Comparison of ENCODE assay signal across 16 mouse cellular contexts in the genomic region with DNA sequence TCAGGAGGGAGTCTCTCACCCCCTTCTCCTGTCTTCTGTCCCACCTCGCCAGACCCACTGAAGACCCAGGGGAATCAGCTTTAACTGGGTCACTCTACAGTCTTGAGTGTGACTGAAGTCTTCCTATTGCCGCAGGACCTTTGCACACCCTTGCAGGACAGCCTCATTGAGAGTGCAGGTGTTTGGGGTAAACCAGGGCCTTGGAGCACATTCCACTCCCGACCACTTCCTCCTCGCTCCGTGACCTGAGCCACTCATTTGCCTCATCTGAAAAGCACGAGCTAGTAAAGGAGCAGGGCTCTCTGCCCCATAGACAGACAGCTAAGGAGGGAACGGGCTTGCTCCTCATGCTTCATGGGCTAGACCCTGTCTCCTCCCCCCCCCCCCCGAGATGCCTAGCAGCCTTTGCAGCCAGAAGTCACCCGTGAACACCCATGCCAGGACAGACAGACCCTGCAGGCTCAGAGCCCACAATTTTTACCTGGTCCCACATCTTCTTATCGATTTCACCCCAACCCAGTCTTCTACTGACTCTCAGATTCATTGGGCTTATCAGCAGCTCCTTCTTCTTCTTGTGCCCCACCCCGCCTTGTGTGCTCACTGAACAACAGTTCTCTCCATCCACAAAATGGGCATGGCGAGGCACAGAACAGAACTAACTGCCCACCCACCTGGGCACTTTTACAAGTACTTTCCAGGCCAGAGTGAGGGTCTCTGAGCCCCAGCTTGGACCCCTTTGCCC. TPM values are rescaled to one million over a fixed set of nuclear protein-coding genes. Genes with fewer than 3 reads are reported as not detected.
A peak's percentile ranks its signal among the peaks of the same experiment; 100 is the strongest.
DNase-seq lines count a peak whose midpoint lies in the region; ATAC-seq and TF ChIP-seq lines count a peak whose summit lies in the region.
"Had no signal": no experiment of that assay in that cellular context is flagged by ENCODE, and none has a peak within 500 bp of the region (broad histone marks: within the 10 kb centered on the region; RNA-seq: fewer than 3 reads in every experiment).

No protein-coding gene starts in this region.

- H3K27me3 ChIP-seq in heart, postnatal 0 days (ENCODE audit: control insufficient read depth, insufficient read depth, low read length) = peaks cover 40% of the 10 kb centered on the region
- H3K27me3 ChIP-seq in small intestine, adult 2 months (ENCODE audit: control insufficient read depth, insufficient read depth, low read length) = 0 out of 2 replicates have a peak, but pooled peaks cover 3% of the 10 kb centered on the region

- DNase-seq in heart, postnatal 0 days (ENCODE audit: low spot score) = no peak
- DNase-seq in heart, adult 11 months = no peak
- peak; percentile 45 for DNase-seq in 416B (ENCODE audit: low read depth)
- no peak for DNase-seq in layer of hippocampus, adult 9-10 months (ENCODE audit: low spot score)
- no peak for DNase-seq in layer of hippocampus, adult 2 months (ENCODE audit: low spot score in 2 of 2)
- DNase-seq: adrenal gland, adult 8-10 months; cerebellum, adult 11-12 months; gastrocnemius, postnatal 10 days; kidney, adult 2 months; lung, adult 18-20 months had no signal

- no peaks in the 10 kb centered on the region for H3K9me3 ChIP-seq in heart, postnatal 0 days (replicated peaks; ENCODE audit: control insufficient read depth, low read length)

- TF ChIP-seq POLR2A in bone marrow, adult 2 months (IDR thresholded peaks at IDR 0.05; ENCODE audit: borderline replicate concordance, control insufficient read depth, low read depth, low read length) = no peak
- TF ChIP-seq POLR2A in small intestine, adult 2 months (IDR thresholded peaks at IDR 0.05; ENCODE audit: low read depth, low read length) = no peak

- H3K36me3 ChIP-seq in heart, postnatal 0 days (replicated peaks; ENCODE audit: control insufficient read depth, insufficient read depth, low read length) = 0 out of 2 replicates have a peak, but pooled peaks cover 14% of the 10 kb centered on the region
- no peaks in the 10 kb centered on the region for H3K36me3 ChIP-seq in small intestine, adult 2 months (ENCODE audit: control insufficient read depth, insufficient read depth, low read length)
- H3K36me3 ChIP-seq: midbrain, embryonic 10.5 days had no signal

- no peak overlapping the region; the same call in 1 of the 2 replicates for H3K4me3 ChIP-seq in heart, postnatal 0 days (ENCODE audit: low read depth, low read length)
- peak overlapping the region; percentile 67 for H3K4me3 ChIP-seq in bone marrow, adult 2 months (replicated peaks; ENCODE audit: control insufficient read depth, low read depth, low read length)
- peak overlapping the region; percentile 68 for H3K4me3 ChIP-seq in small intestine, adult 2 months (ENCODE audit: low read depth, low read length)
- H3K4me3 ChIP-seq in layer of hippocampus, adult 2 months = no peak overlapping the region
- H3K4me3 ChIP-seq: midbrain, embryonic 10.5 days had no signal

- no peak for ATAC-seq in heart, postnatal 0 days (ENCODE audit: insufficient read depth, low read depth)
- ATAC-seq: forebrain, embryonic 16.5 days had no signal

- WGBS in heart, postnatal 0 days = 70% methylated on average over 12 of the region's 12 CpGs
- WGBS in bone marrow, adult 2 months = 36% methylated on average over 12 of the region's 12 CpGs
- WGBS in small intestine, adult 2 months = 63% methylated on average over 12 of the region's 12 CpGs

- H3K9ac ChIP-seq in heart, postnatal 0 days (replicated peaks; ENCODE audit: low read depth, low read length) = no peak overlapping the region

- no peak for TF ChIP-seq CTCF in heart, postnatal 0 days (IDR thresholded peaks at IDR 0.05; ENCODE audit: low read depth)
- no peak for TF ChIP-seq CTCF in bone marrow, adult 2 months (IDR thresholded peaks at IDR 0.05; ENCODE audit: control insufficient read depth, insufficient read depth, low read length)
- TF ChIP-seq CTCF in small intestine, adult 2 months (IDR thresholded peaks at IDR 0.05; ENCODE audit: extremely low read depth, insufficient read length, insufficient replicate concordance, low read depth, low read length) = no peak
- no peak for TF ChIP-seq CTCF in layer of hippocampus, adult 2 months (conservative IDR thresholded peaks at IDR 0.05)

- H3K4me1 ChIP-seq in heart, postnatal 0 days (ENCODE audit: control insufficient read depth, insufficient read depth) = peaks cover 7% of the 10 kb centered on the region; the same call in 1 of the 2 replicates
- H3K4me1 ChIP-seq in bone marrow, adult 2 months (ENCODE audit: control insufficient read depth, insufficient read depth, low read length) = peaks cover 2% of the 10 kb centered on the region; the same call in 1 of the 2 replicates
- no peaks in the 10 kb centered on the region; the same call in 1 of the 2 replicates for H3K4me1 ChIP-seq in small intestine, adult 2 months (ENCODE audit: control insufficient read depth, insufficient read depth, insufficient read length, low read length)

- H3K27ac ChIP-seq in heart, postnatal 0 days (ENCODE audit: low read depth) = no peak overlapping the region
- peak overlapping the region; percentile 85 for H3K27ac ChIP-seq in bone marrow, adult 2 months (ENCODE audit: control insufficient read depth, insufficient read depth, low read depth, low read length, poor library complexity)
- no peak overlapping the region for H3K27ac ChIP-seq in small intestine, adult 2 months (ENCODE audit: insufficient read depth, low read depth, low read length)
- no peak overlapping the region for H3K27ac ChIP-seq in layer of hippocampus, adult 2 months
- H3K27ac ChIP-seq: midbrain, embryonic 10.5 days had no signal

- H3K4me2 ChIP-seq in heart, postnatal 0 days (ENCODE audit: low read depth, low read length) = peak overlapping the region; percentile 62

- no peak for TF ChIP-seq EP300 in heart, postnatal 0 days (IDR thresholded peaks at IDR 0.05; ENCODE audit: low read depth)

RNA-seq across cellular contexts. Expression of a gene that starts 1.8 kb away (rescaled TPM):
- total RNA-seq in heart, postnatal 0 days (2014; rRNA removed; ENCODE audit: low replicate concordance) = 54.3 and 69.7 TPM in 2 replicates
- 41.5 and 46.4 TPM in 2 replicates for polyA plus RNA-seq in heart, postnatal 0 days (2015; fragmentation: Nextera tagmentation; extraction: Ambion mirVana)
- polyA plus RNA-seq in bone marrow, adult 2 months (2011; ENCODE audit: insufficient read depth, insufficient read length, low replicate concordance, missing spikeins) = 85.0 and 239 TPM in 2 replicates
- polyA plus RNA-seq in small intestine, adult 2 months (2012; rRNA removed) = 24.8 and 31.8 TPM in 2 replicates
- total RNA-seq in layer of hippocampus, adult 2 months (2021) = 10 to 100 TPM; 17.3 to 26.9 TPM

RNA-seq across cellular contexts. Expression of a gene that starts 10.8 kb away (rescaled TPM):
- 5.8 TPM in 1 of 2 replicates, not detected in the other for total RNA-seq in heart, postnatal 0 days (2014; rRNA removed; ENCODE audit: low replicate concordance)
- 0.67 and 0.72 TPM in 2 replicates for polyA plus RNA-seq in heart, postnatal 0 days (2015; fragmentation: Nextera tagmentation; extraction: Ambion mirVana)
- polyA plus RNA-seq in bone marrow, adult 2 months (2011; ENCODE audit: insufficient read depth, insufficient read length, low replicate concordance, missing spikeins) = not detected in 2 replicates
- polyA plus RNA-seq in small intestine, adult 2 months (2012; rRNA removed) = 2.0 and 2.6 TPM in 2 replicates
- total RNA-seq in layer of hippocampus, adult 2 months (2021) = 100 to 1,000 TPM; 117 to 121 TPM

RNA-seq across cellular contexts. Expression of a gene that starts 16.5 kb away (rescaled TPM):
- 499 and 572 TPM in 2 replicates for total RNA-seq in heart, postnatal 0 days (2014; rRNA removed; ENCODE audit: low replicate concordance)
- 1,579 and 1,586 TPM in 2 replicates for polyA plus RNA-seq in heart, postnatal 0 days (2015; fragmentation: Nextera tagmentation; extraction: Ambion mirVana)
- polyA plus RNA-seq in bone marrow, adult 2 months (2011; ENCODE audit: insufficient read depth, insufficient read length, low replicate concordance, missing spikeins) = 7.8 and 16.2 TPM in 2 replicates
- polyA plus RNA-seq in small intestine, adult 2 months (2012; rRNA removed) = 35.6 and 41.4 TPM in 2 replicates
- total RNA-seq in layer of hippocampus, adult 2 months (2021) = 100 to 1,000 TPM in 1 of 2 experiments, 10 to 100 TPM in 1; 90.9 to 114 TPM

RNA-seq across cellular contexts. Expression of a gene that starts 18.7 kb away (rescaled TPM):
- 0.27 and 2.7 TPM in 2 replicates for total RNA-seq in heart, postnatal 0 days (2014; rRNA removed; ENCODE audit: low replicate concordance)
- 0.08 and 0.19 TPM in 2 replicates for polyA plus RNA-seq in heart, postnatal 0 days (2015; fragmentation: Nextera tagmentation; extraction: Ambion mirVana)
- polyA plus RNA-seq in bone marrow, adult 2 months (2011; ENCODE audit: insufficient read depth, insufficient read length, low replicate concordance, missing spikeins) = 0.23 and 2.3 TPM in 2 replicates
- polyA plus RNA-seq in small intestine, adult 2 months (2012; rRNA removed) = 2.5 and 3.0 TPM in 2 replicates
- 10 to 100 TPM; 37.9 to 41.9 TPM for total RNA-seq in layer of hippocampus, adult 2 months (2021)
- total RNA-seq: hematopoietic stem cell, adult 5-6 weeks had no signal

RNA-seq across cellular contexts. Expression of a gene that starts 36.1 kb away (rescaled TPM):
- total RNA-seq in heart, postnatal 0 days (2014; rRNA removed; ENCODE audit: low replicate concordance) = 0.81 and 0.92 TPM in 2 replicates
- 0.66 and 2.4 TPM in 2 replicates for polyA plus RNA-seq in heart, postnatal 0 days (2015; fragmentation: Nextera tagmentation; extraction: Ambion mirVana)
- polyA plus RNA-seq in bone marrow, adult 2 months (2011; ENCODE audit: insufficient read depth, insufficient read length, low replicate concordance, missing spikeins) = not detected in 2 replicates
- polyA plus RNA-seq in small intestine, adult 2 months (2012; rRNA removed) = 22.7 and 60.7 TPM in 2 replicates
- 1 to 10 TPM in 1 of 2 experiments, not detected in 1; 1.7 TPM for total RNA-seq in layer of hippocampus, adult 2 months (2021)
- total RNA-seq: hematopoietic stem cell, adult 5-6 weeks; left cerebral cortex, postnatal 14 days had no signal

Comparison
In these comparisons a context has a peak if more than half of its experiments do, and no peak if none do; other contexts are left out.
1. H3K4me3 ChIP-seq: peak in bone marrow, adult 2 months (single experiment) and small intestine, adult 2 months (single experiment); none in heart, postnatal 0 days (single experiment) and layer of hippocampus, adult 2 months (single experiment).
2. RNA of a gene that starts 16.5 kb away (polyA plus RNA-seq): 1,579 to 1,586 TPM in heart, postnatal 0 days; 35.6 to 41.4 TPM in small intestine, adult 2 months and 7.8 to 16.2 TPM in bone marrow, adult 2 months; every median in the first group is over 10 times any median in the second.